Mouse (Mus musculus) lung, postnatal 14 days (tissue): ENCODE measurements around the gene Col27a1.

Experiments used
- DNase-seq: peaks from one replicate; pipeline ENCODE4 v3.0.0; 2021

Gene Col27a1

GRCm38 (mm10) chr4:63314063-63314462 lies 100.3 kb downstream of the Col27a1 start:
- DNase-seq = no peak

- peak; percentile 32 for DNase-seq
Measured at GRCm38 (mm10) chr4:63316076-63316746, 102.4 kb downstream of the Col27a1 start.

- DNase-seq = peak; percentile 78
Measured at GRCm38 (mm10) chr4:63319566-63319965, 105.8 kb downstream of the Col27a1 start.

GRCm38 (mm10) chr4:63323275-63323815 lies 109.5 kb downstream of the Col27a1 start:
- DNase-seq = no peak

GRCm38 (mm10) chr4:63333403-63333802 lies 119.6 kb downstream of the Col27a1 start:
- DNase-seq = no peak

- DNase-seq = no peak
Measured at GRCm38 (mm10) chr4:63338414-63339076, 124.7 kb downstream of the Col27a1 start.

- no peak for DNase-seq
Measured at GRCm38 (mm10) chr4:63342491-63342890, 128.7 kb downstream of the Col27a1 start.

- no peak for DNase-seq
Measured at GRCm38 (mm10) chr4:63343608-63344007, 129.8 kb downstream of the Col27a1 start.

- peak; percentile 41 for DNase-seq
Measured at GRCm38 (mm10) chr4:63344295-63344694, 130.5 kb downstream of the Col27a1 start, which contains the start of gene Orm1. Orm1 (plus strand) TSS chr4:63344560.

- no peak for DNase-seq
Measured at GRCm38 (mm10) chr4:63345261-63345660, 131.5 kb downstream of the Col27a1 start.

- DNase-seq = no peak
Measured at GRCm38 (mm10) chr4:63346659-63347058, 132.9 kb downstream of the Col27a1 start.

GRCm38 (mm10) chr4:63348524-63348923 lies 134.7 kb downstream of the Col27a1 start:
- DNase-seq = no peak

GRCm38 (mm10) chr4:63355877-63356665 lies 142.3 kb downstream of the Col27a1 start, which contains the start of gene Orm3:
Orm3 (plus strand) TSS chr4:63356162.
- DNase-seq = peak; percentile 33

GRCm38 (mm10) chr4:63356981-63357570 lies 143.3 kb downstream of the Col27a1 start:
- peak; percentile 45 for DNase-seq

- no peak for DNase-seq
Measured at GRCm38 (mm10) chr4:63359861-63360260, 146.1 kb downstream of the Col27a1 start.

- DNase-seq = peak; percentile 65
Measured at GRCm38 (mm10) chr4:63362150-63362549, 148.3 kb downstream of the Col27a1 start, which contains the start of gene Orm2. Orm2 (plus strand) TSS chr4:63362449.

- DNase-seq = peak; percentile 93
Measured at GRCm38 (mm10) chr4:63368577-63368976, 154.8 kb downstream of the Col27a1 start.

GRCm38 (mm10) chr4:63370897-63371296 lies 157.1 kb downstream of the Col27a1 start:
- no peak for DNase-seq

- DNase-seq = peak; percentile 51
Measured at GRCm38 (mm10) chr4:63371890-63372289, 158.1 kb downstream of the Col27a1 start.

- DNase-seq = no peak
Measured at GRCm38 (mm10) chr4:63373404-63373803, 159.6 kb downstream of the Col27a1 start.

GRCm38 (mm10) chr4:63374331-63374730 lies 160.5 kb downstream of the Col27a1 start:
- no peak for DNase-seq

GRCm38 (mm10) chr4:63375367-63375766 lies 161.6 kb downstream of the Col27a1 start:
- no peak for DNase-seq

- DNase-seq = no peak
Measured at GRCm38 (mm10) chr4:63377483-63377882, 163.7 kb downstream of the Col27a1 start.
